Mouse (Mus musculus) ovary, postnatal 10 days (tissue): ENCODE results near the gene Mrgpra4.

Experiments used
- DNase-seq: peaks from one replicate; pipeline ENCODE4 v3.0.0; 2022; ENCODE audit warnings: low spot score

Gene Mrgpra4

GRCm38 (mm10) chr7:47981995-47982394 lies at the start of gene Mrgpra4:
TSS of gene Mrgpra4 (minus strand) at chr7:47982095.
- no peak for DNase-seq

GRCm38 (mm10) chr7:48027497-48027896 lies 45.6 kb upstream of the Mrgpra4 start, which contains the start of gene Mrgprx1:
TSS of gene Mrgprx1 (minus strand) at chr7:48027597.
- no peak for DNase-seq

- no peak for DNase-seq
Measured at GRCm38 (mm10) chr7:48017874-48018273, 36.0 kb upstream of the Mrgpra4 start.

GRCm38 (mm10) chr7:47995689-47996088 lies 13.8 kb upstream of the Mrgpra4 start:
- DNase-seq = no peak

GRCm38 (mm10) chr7:47986752-47987151 lies 4.9 kb upstream of the Mrgpra4 start:
- DNase-seq = no peak
